Mouse (Mus musculus) myocyte (in vitro differentiated cells): ENCODE measurements around the gene Mtx1. TPM values are rescaled to one million over a fixed set of nuclear protein-coding genes. Genes with fewer than 3 reads are reported as not detected.
A peak's percentile ranks its signal among the peaks of the same experiment; 100 is the strongest.

Experiments
- H3K27me3 ChIP-seq: one replicate; pipeline ENCODE4 v1.6.1; 2011; ENCODE audit not compliant: control insufficient read depth, insufficient read depth, insufficient read length
- H3K36me3 ChIP-seq: one replicate; pipeline ENCODE4 v1.6.1; 2011; ENCODE audit not compliant: control insufficient read depth, insufficient read depth
- H3K4me2 ChIP-seq: one replicate; pipeline ENCODE4 v1.6.1; 2011; ENCODE audit warnings: low read depth, control low read depth
- H3K4me3 ChIP-seq: one replicate; pipeline ENCODE4 v1.5.1; 2011; ENCODE audit warnings: mild to moderate bottlenecking, control low read depth, moderate library complexity
- H3K79me2 ChIP-seq: one replicate; pipeline ENCODE4 v1.6.1; 2011; ENCODE audit not compliant: control insufficient read depth, insufficient read depth
- H3ac ChIP-seq: one replicate; pipeline ENCODE4 v1.6.1; 2011; ENCODE audit not compliant: control insufficient read depth, insufficient read length
- CEBPB ChIP-seq: IDR thresholded peaks from 2 replicates; pipeline ENCODE4 v1.6.1; 2011; ENCODE audit warnings: mild to moderate bottlenecking, moderate library complexity; ENCODE audit not compliant: poor library complexity, insufficient read depth, severe bottlenecking
- E2F4 ChIP-seq: IDR thresholded peaks from one replicate; pipeline ENCODE4 v1.6.1; 2011; ENCODE audit warnings: mild to moderate bottlenecking, control low read depth, moderate library complexity; ENCODE audit not compliant: insufficient read depth
- MAX ChIP-seq: IDR thresholded peaks from one replicate; pipeline ENCODE4 v1.6.1; 2011; ENCODE audit warnings: low read depth, mild to moderate bottlenecking, control low read depth
- MYOD1 ChIP-seq, 3 experiments: IDR thresholded peaks; one replicate each; pipeline ENCODE4 v1.6.1; 2011; ENCODE audit warnings: control low read depth in 2 of 3, low read depth in 2 of 3, mild to moderate bottlenecking in 2 of 3, moderate library complexity in 1 of 3; ENCODE audit not compliant: insufficient read length in 2 of 3, control insufficient read depth in 1 of 3
- MYOG ChIP-seq, 3 experiments: IDR thresholded peaks; one replicate each; pipeline ENCODE4 v1.6.1; 2011; ENCODE audit warnings: control low read depth in 2 of 3, low read depth in 2 of 3, mild to moderate bottlenecking in 2 of 3; ENCODE audit not compliant: insufficient read length in 2 of 3, control insufficient read depth in 1 of 3, insufficient read depth in 1 of 3
- POLR2A ChIP-seq: IDR thresholded peaks from one replicate; pipeline ENCODE4 v1.6.1; 2011; ENCODE audit warnings: low read depth, mild to moderate bottlenecking, control low read depth, moderate library complexity; ENCODE audit not compliant: insufficient read length
- POLR2AphosphoS2 ChIP-seq: IDR thresholded peaks from one replicate; pipeline ENCODE4 v1.6.1; 2011; ENCODE audit warnings: low read depth, control low read depth; ENCODE audit not compliant: insufficient read length
- REST ChIP-seq: IDR thresholded peaks from one replicate; pipeline ENCODE4 v1.6.1; 2011; ENCODE audit warnings: mild to moderate bottlenecking, control low read depth, moderate library complexity; ENCODE audit not compliant: insufficient read depth, insufficient read length
- SRF ChIP-seq: IDR thresholded peaks from one replicate; pipeline ENCODE4 v1.6.1; 2011; ENCODE audit warnings: low read depth; ENCODE audit not compliant: control insufficient read depth, insufficient read length
- TCF12 ChIP-seq: IDR thresholded peaks from one replicate; pipeline ENCODE4 v1.6.1; 2011; ENCODE audit warnings: mild to moderate bottlenecking, control low read depth; ENCODE audit not compliant: poor library complexity, insufficient read depth, severe bottlenecking
- TCF3 ChIP-seq: IDR thresholded peaks from one replicate; pipeline ENCODE4 v1.6.1; 2011; ENCODE audit warnings: low read depth, control low read depth; ENCODE audit not compliant: insufficient read length
- USF1 ChIP-seq: IDR thresholded peaks from one replicate; pipeline ENCODE4 v1.6.1; 2011; ENCODE audit warnings: low read depth, mild to moderate bottlenecking, control low read depth, moderate library complexity
- polyA plus RNA-seq: library from polyadenylated mRNA; unstranded; fragments of >200 nt; fragmentation: generic; extraction: Trizol; gene quantifications from one replicate; pipeline ENCODE4 v1.2.1, GENCODE M21; 2012; ENCODE audit warnings: missing spikeins

The Mtx1 gene
- polyA plus RNA-seq, 1 experiment, result 114 TPM

DNA sequence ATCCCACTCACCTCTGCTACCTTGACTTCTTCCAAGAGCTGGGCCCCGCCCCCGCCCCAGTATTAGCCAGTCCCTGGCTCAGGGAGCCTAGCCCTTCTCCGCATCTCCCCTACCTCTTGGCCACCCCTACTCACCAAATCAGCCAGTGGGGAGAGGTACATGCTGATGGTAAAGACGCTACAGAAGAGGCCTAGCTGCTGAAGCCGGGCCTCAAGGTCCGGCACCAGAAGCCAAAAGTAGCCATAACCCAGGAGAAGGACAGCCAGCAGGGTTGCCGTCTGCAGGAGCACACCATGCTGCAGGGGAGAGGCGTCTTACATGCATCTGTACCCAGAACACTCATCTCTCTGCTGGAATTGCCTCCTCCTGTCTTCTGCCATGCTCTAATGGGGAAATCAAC is 42.0 kb upstream of the Mtx1 start:
- H3ac ChIP-seq, result no peak overlapping the region
- H3K4me3 ChIP-seq, result peak overlapping the region; percentile 55
- H3K36me3 ChIP-seq, result no peaks in the 10 kb centered on the region
- H3K27me3 ChIP-seq, result no peaks in the 10 kb centered on the region
- TF ChIP-seq MYOD1 (IDR thresholded peaks at IDR 0.05; ENCODE audit: control insufficient read depth in 1 of 3, insufficient read length in 2 of 3, low read depth in 2 of 3), result no peak
- TF ChIP-seq TCF12, result no peak
- no peak for TF ChIP-seq POLR2A
- no peak for TF ChIP-seq SRF
- TF ChIP-seq CEBPB, result no peak
- TF ChIP-seq MYOG (IDR thresholded peaks at IDR 0.05; ENCODE audit: control insufficient read depth in 1 of 3, insufficient read depth in 1 of 3, insufficient read length in 2 of 3, low read depth in 2 of 3), result no peak
- TF ChIP-seq REST, result no peak
- no peak for TF ChIP-seq TCF3
- TF ChIP-seq USF1, result no peak
- TF ChIP-seq POLR2AphosphoS2, result no peak
- TF ChIP-seq E2F4, result no peak
- TF ChIP-seq MAX, result no peak
- peak overlapping the region; percentile 96 for H3K4me2 ChIP-seq
- H3K79me2 ChIP-seq, result peaks cover 19% of the 10 kb centered on the region

DNA sequence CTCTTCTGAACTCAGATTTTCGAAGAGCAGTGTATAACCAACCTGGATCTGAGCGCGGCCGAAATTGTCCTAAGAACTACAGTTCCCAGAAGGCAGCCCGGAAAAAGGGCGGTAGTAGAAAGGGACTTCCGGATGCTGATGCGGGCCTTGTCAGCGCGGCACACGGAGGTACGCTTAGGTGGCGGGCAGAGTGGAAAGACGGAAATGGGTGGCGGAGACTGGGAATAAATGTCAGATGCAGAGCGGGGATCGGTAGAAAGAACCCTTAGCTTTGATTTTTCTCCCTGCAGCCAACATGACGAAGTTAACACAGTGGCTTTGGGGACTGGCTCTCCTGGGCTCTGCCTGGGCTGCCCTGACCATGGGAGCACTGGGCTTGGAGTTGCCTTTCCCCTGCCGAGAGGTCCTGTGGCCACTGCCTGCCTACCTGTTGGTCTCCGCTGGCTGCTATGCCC is 39.6 kb upstream of the Mtx1 start:
- Histone ChIP-seq H3K79me2 (peaks cover 19% of the 10 kb centered on the region), H3K4me3 (peak overlapping the region; percentile 68), H3K27me3 (no peaks in the 10 kb centered on the region), H3K36me3 (no peaks in the 10 kb centered on the region), H3K4me2 (peak overlapping the region; percentile 93), H3ac (peak overlapping the region; percentile 37)
- no peak for TF ChIP-seq CEBPB
- TF ChIP-seq TCF12, result no peak
- TF ChIP-seq MYOD1 (IDR thresholded peaks at IDR 0.05; ENCODE audit: control insufficient read depth in 1 of 3, insufficient read length in 2 of 3, low read depth in 2 of 3), result no peak
- no peak for TF ChIP-seq TCF3
- TF ChIP-seq REST, result no peak
- TF ChIP-seq POLR2AphosphoS2, result peak; percentile 86
- peak; percentile 79 for TF ChIP-seq POLR2A
- TF ChIP-seq MYOG (IDR thresholded peaks at IDR 0.05; ENCODE audit: control insufficient read depth in 1 of 3, insufficient read depth in 1 of 3, insufficient read length in 2 of 3, low read depth in 2 of 3), result no peak

DNA sequence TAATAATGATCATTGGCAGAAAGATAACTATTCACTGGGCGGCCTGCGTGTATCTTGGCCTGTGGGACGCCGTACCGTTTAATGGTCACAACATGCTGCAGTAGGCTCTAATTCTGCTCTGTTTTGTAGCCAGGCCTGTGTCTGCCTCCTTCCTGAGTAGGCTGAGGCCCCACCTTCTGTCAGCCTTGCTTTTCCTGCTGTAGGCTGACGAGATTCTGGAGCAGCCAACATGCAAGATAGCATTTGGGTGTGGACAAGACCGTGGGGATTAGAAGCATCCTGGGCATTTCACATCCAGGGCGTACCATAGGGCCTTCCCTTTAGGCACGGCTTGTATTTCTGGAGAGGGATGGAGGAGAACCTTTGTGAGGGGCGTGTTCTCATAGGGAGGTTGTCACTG is 35.5 kb upstream of the Mtx1 start:
- no peak overlapping the region for H3K4me2 ChIP-seq
- H3ac ChIP-seq, result no peak overlapping the region
- H3K27me3 ChIP-seq, result no peaks in the 10 kb centered on the region
- TF ChIP-seq MYOD1 (IDR thresholded peaks at IDR 0.05; ENCODE audit: control insufficient read depth in 1 of 3, insufficient read length in 2 of 3, low read depth in 2 of 3) (no peak), REST (no peak), MAX (no peak), POLR2A (no peak), USF1 (no peak), E2F4 (no peak)
- H3K36me3 ChIP-seq, result no peaks in the 10 kb centered on the region
- no peak overlapping the region for H3K4me3 ChIP-seq
- H3K79me2 ChIP-seq, result peaks cover 6% of the 10 kb centered on the region

DNA sequence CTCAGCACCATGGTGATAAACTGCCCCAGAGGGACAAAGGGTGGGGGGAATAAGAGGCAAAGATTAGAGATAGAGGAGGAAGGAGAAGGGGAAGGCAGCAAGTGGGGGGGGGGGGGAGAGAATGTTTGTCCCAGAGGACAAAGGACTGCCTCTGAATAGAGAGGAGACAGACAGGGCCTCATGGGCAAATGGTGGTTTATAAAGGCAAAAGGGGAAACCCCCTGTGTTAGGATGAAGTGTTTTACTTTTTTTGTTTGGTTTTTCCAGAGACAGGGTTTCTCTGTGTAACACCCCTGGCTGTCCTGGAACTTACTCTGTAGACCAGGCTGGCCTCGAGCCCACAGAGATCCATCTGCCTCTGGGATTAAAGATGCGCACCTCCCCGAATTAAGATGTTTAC is 33.3 kb upstream of the Mtx1 start:
- no peak overlapping the region for H3ac ChIP-seq

DNA sequence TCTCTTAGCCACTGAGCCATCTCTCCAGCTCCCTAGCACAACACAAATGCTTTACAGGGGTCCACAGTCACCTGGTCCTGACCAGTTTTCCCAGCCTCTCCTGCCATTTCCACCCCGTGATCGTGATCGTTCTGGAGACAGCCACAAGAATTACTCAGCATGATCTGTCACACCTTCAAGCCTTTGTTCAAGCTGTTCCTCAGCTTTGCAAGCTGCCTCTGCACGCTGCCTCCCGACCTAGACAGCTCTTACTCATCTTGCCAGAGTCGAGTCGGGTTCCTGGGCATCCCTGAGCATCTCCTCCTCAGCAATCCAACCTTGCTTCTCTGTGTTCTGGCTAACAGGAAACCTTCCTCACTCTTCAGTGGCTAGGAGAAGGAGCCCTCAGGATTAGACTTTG is 32.2 kb upstream of the Mtx1 start, which contains the start of gene Dpm3:
Dpm3 (plus strand) TSS at position 283 of the 400 bp plus-strand sequence.
- H3K4me2 ChIP-seq, result no peak within 1 kb of the TSS
- no peak for TF ChIP-seq USF1
- TF ChIP-seq MYOG (IDR thresholded peaks at IDR 0.05; ENCODE audit: control insufficient read depth in 1 of 3, insufficient read depth in 1 of 3, insufficient read length in 2 of 3, low read depth in 2 of 3), result no peak
- no peak for TF ChIP-seq TCF12
- no peak for TF ChIP-seq TCF3
- TF ChIP-seq POLR2AphosphoS2, result no peak
- TF ChIP-seq MYOD1 (IDR thresholded peaks at IDR 0.05; ENCODE audit: control insufficient read depth in 1 of 3, insufficient read length in 2 of 3, low read depth in 2 of 3), result no peak
- no peak for TF ChIP-seq MAX
- TF ChIP-seq SRF, result no peak
- TF ChIP-seq REST, result no peak
- no peak for TF ChIP-seq E2F4
- no peak for TF ChIP-seq POLR2A
- no peak for TF ChIP-seq CEBPB
- no peaks in the 10 kb centered on the region for H3K36me3 ChIP-seq
- no peaks in the 10 kb centered on the region for H3K79me2 ChIP-seq
- H3K27me3 ChIP-seq, result no peaks in the 10 kb centered on the region
- H3K4me3 ChIP-seq, result no peak within 1 kb of the TSS
- H3ac ChIP-seq, result no peak within 1 kb of the TSS

More for the DNA sequence above, 33.3 kb upstream of the Mtx1 start:
- no peak overlapping the region for H3K4me3 ChIP-seq
- TF ChIP-seq SRF, result no peak
- TF ChIP-seq USF1, result no peak
- H3K4me2 ChIP-seq, result no peak overlapping the region
- H3K36me3 ChIP-seq, result no peaks in the 10 kb centered on the region
- H3K79me2 ChIP-seq, result no peaks in the 10 kb centered on the region
- no peaks in the 10 kb centered on the region for H3K27me3 ChIP-seq
